Comparison of ENCODE assay signal across 9 mouse cellular contexts in genomic region chr16:58476363-58476762, GRCm38 (mm10). TPM values are rescaled to one million over a fixed set of nuclear protein-coding genes. Genes with fewer than 3 reads are reported as not detected.
A peak's percentile ranks its signal among the peaks of the same experiment; 100 is the strongest.
DNase-seq lines count a peak whose midpoint lies in the region; TF ChIP-seq lines count a peak whose summit lies in the region.
"Had no signal": no experiment of that assay in that cellular context is flagged by ENCODE, and none has a peak within 500 bp of the region (broad histone marks: within the 10 kb centered on the region; RNA-seq: fewer than 3 reads in every experiment).

No protein-coding gene starts in this region.

- H3K4me1 ChIP-seq in lung, adult 2 months (ENCODE audit: control insufficient read depth, insufficient read depth, low read length): peaks cover 23% of the 10 kb centered on the region
- H3K4me1 ChIP-seq: forebrain, embryonic 15.5 days had no signal

- TF ChIP-seq CTCF in lung, adult 2 months (IDR thresholded peaks at IDR 0.05; ENCODE audit: insufficient read depth, low read length): no peak

- no peak overlapping the region for H3K4me3 ChIP-seq in lung, adult 2 months (replicated peaks; ENCODE audit: extremely low read depth, low read depth, low read length)
- H3K4me3 ChIP-seq: forebrain, embryonic 15.5 days had no signal

- intact Hi-C loops in heart, postnatal 36 days (cut with DNase I): no loop called here

- 10% methylated on average over 2 of the region's 2 CpGs for WGBS in lung, adult 2 months

- peak; percentile 34 to 72 for DNase-seq in adrenal gland, adult (ENCODE audit: inconsistent age in 2 of 2, low spot score in 1 of 2)
- no peak for DNase-seq in adrenal gland, adult 18-20 months (ENCODE audit: low spot score in 2 of 2)
- peak; percentile 33 for DNase-seq in ZHBTc4 (ENCODE audit: low read depth, low spot score)
- peak; percentile 52 to 54 for DNase-seq in heart, postnatal 36 days
- DNase-seq in lung, adult 2 months: peak; percentile 51
- DNase-seq in frontal cortex, postnatal 36 days (ENCODE audit: low spot score in 2 of 2): no peak
- DNase-seq in urinary bladder, postnatal 10 days (ENCODE audit: low spot score): no peak
- no peak for DNase-seq in urinary bladder, adult 18-20 months (ENCODE audit: low spot score in 2 of 2)

- TF ChIP-seq POLR2A in lung, adult 2 months (IDR thresholded peaks at IDR 0.05; ENCODE audit: borderline replicate concordance, extremely low read depth, low read depth, low read length): no peak

RNA-seq across cellular contexts. Expression of gene St3gal6, which starts 47.7 kb away (rescaled TPM):
- 10 to 100 TPM; 23.1 to 29.1 TPM for total RNA-seq in adrenal gland, adult 18-20 months (2021)
- 10 to 100 TPM; 40.2 to 43.7 TPM for total RNA-seq in heart, postnatal 36 days (2021)
- polyA plus RNA-seq in lung, adult 2 months (2012; rRNA removed): 38.8 and 60.1 TPM in 2 replicates

Comparison
In these comparisons a context has a peak if more than half of its experiments do, and no peak if none do; other contexts are left out.
1. DNase-seq: peak in adrenal gland, adult (2 of 2), ZHBTc4 (single experiment), heart, postnatal 36 days (2 of 2) and lung, adult 2 months (single experiment); none in adrenal gland, adult 18-20 months (0 of 2), frontal cortex, postnatal 36 days (0 of 2), urinary bladder, postnatal 10 days (single experiment) and urinary bladder, adult 18-20 months (0 of 2).